Mouse (Mus musculus) granulocyte monocyte progenitor cell, adult 5-6 weeks (primary cell): ENCODE measurements around the gene Ap4e1. TPM values are rescaled to one million over a fixed set of nuclear protein-coding genes. Genes with fewer than 3 reads are reported as not detected.
"Not testable (repeated sequence)": the region's sequence is repeated elsewhere in the genome, so short reads cannot be mapped to it uniquely, and the experiment has no call there.

Experiments used
- ATAC-seq: replicated peaks from 2 replicates; pipeline ENCODE4 v1.8.0; 2016; ENCODE audit warnings: mild to moderate bottlenecking, moderate TSS enrichment, inconsistent platforms; ENCODE audit not compliant: poor library complexity, severe bottlenecking
- total RNA-seq, 2 experiments: library from RNA; stranded (forward) in 1 of 2; stranded (reverse) in 1 of 2; fragments of 200-712, 200-1000 nt in 1 of 2; fragments of >200 nt in 1 of 2; fragmentation: Nextera tagmentation in 1 of 2; gene quantifications; 2 replicates each; pipeline ENCODE4 v1.2.3; 2014 to 2017

Gene Ap4e1
- total RNA-seq, 2 experiments from 2014 or later, result 8.6 to 19.6 TPM

GRCm38 (mm10) chr2:127070879-127071278, 62.4 kb downstream of the Ap4e1 start:
- no peak for ATAC-seq

- ATAC-seq, result no peak
These were observed 65.6 kb downstream of the Ap4e1 start for GRCm38 (mm10) chr2:127074116-127074515.

- no peak for ATAC-seq
These were observed 69.1 kb downstream of the Ap4e1 start for GRCm38 (mm10) chr2:127077611-127078010.

GRCm38 (mm10) chr2:127079066-127079465, 70.5 kb downstream of the Ap4e1 start:
- not testable (repeated sequence) for ATAC-seq

- ATAC-seq, result peak; percentile 96
These were observed 71.5 kb downstream of the Ap4e1 start for GRCm38 (mm10) chr2:127079881-127080590.

- ATAC-seq, result 0 out of 2 replicates have a peak, but pooled peaks have one; percentile 2
These were observed 72.2 kb downstream of the Ap4e1 start for GRCm38 (mm10) chr2:127080591-127081218.

- ATAC-seq, result peak; percentile 66
These were observed 77.7 kb downstream of the Ap4e1 start for GRCm38 (mm10) chr2:127086235-127086634.

GRCm38 (mm10) chr2:127090151-127090550, 81.6 kb downstream of the Ap4e1 start:
- ATAC-seq, result not testable (repeated sequence)

GRCm38 (mm10) chr2:127092000-127092399, 83.5 kb downstream of the Ap4e1 start:
- no peak for ATAC-seq

- ATAC-seq, result no peak
These were observed 100.5 kb downstream of the Ap4e1 start for GRCm38 (mm10) chr2:127108986-127109385.

Other genes starting within 250 kb of the Ap4e1 start
- gene Usp50, start 225.2 kb upstream of the Ap4e1 start, total RNA-seq (2014; fragmentation: Nextera tagmentation), result 0.64 TPM in 1 of 2 replicates, not detected in the other
- gene Usp50, start 225.2 kb upstream of the Ap4e1 start, total RNA-seq (2017), result not detected in 2 replicates
- 46.9 and 86.4 TPM in 2 replicates for gene Trpm7, start 132.5 kb upstream of the Ap4e1 start, total RNA-seq (2014; fragmentation: Nextera tagmentation)
- gene Trpm7, start 132.5 kb upstream of the Ap4e1 start, total RNA-seq (2017), result 77.3 and 91.7 TPM in 2 replicates
- gene Sppl2a, start 75.5 kb upstream of the Ap4e1 start, total RNA-seq (2014; fragmentation: Nextera tagmentation), result 22.1 and 39.3 TPM in 2 replicates
- gene Sppl2a, start 75.5 kb upstream of the Ap4e1 start, total RNA-seq (2017), result 32.7 and 35.5 TPM in 2 replicates
- gene Blvra, start 61.9 kb downstream of the Ap4e1 start, total RNA-seq (2014; fragmentation: Nextera tagmentation), result 41.2 and 51.4 TPM in 2 replicates
- gene Blvra, start 61.9 kb downstream of the Ap4e1 start, total RNA-seq (2017), result 30.5 and 34.9 TPM in 2 replicates
- 39.1 and 52.5 TPM in 2 replicates for gene Ncaph, start 125.2 kb downstream of the Ap4e1 start, total RNA-seq (2014; fragmentation: Nextera tagmentation)
- 49.6 and 61.3 TPM in 2 replicates for gene Ncaph, start 125.2 kb downstream of the Ap4e1 start, total RNA-seq (2017)
- 27.7 and 33.8 TPM in 2 replicates for gene Itpripl1, start 134.7 kb downstream of the Ap4e1 start, total RNA-seq (2014; fragmentation: Nextera tagmentation)
- 22.5 and 26.2 TPM in 2 replicates for gene Itpripl1, start 134.7 kb downstream of the Ap4e1 start, total RNA-seq (2017)
- 1.2 and 3.4 TPM in 2 replicates for gene 1810024B03Rik, start 199.6 kb downstream of the Ap4e1 start, total RNA-seq (2014; fragmentation: Nextera tagmentation)
- 1.5 and 2.3 TPM in 2 replicates for gene 1810024B03Rik, start 199.6 kb downstream of the Ap4e1 start, total RNA-seq (2017)
- gene Snrnp200, start 199.7 kb downstream of the Ap4e1 start, total RNA-seq (2014; fragmentation: Nextera tagmentation), result 66.4 and 82.1 TPM in 2 replicates
- 133 and 167 TPM in 2 replicates for gene Snrnp200, start 199.7 kb downstream of the Ap4e1 start, total RNA-seq (2017)
- 36.3 and 47.4 TPM in 2 replicates for gene Ciao1, start 239.1 kb downstream of the Ap4e1 start, total RNA-seq (2014; fragmentation: Nextera tagmentation)
- 33.5 and 38.7 TPM in 2 replicates for gene Ciao1, start 239.1 kb downstream of the Ap4e1 start, total RNA-seq (2017)
- gene Tmem127, start 239.2 kb downstream of the Ap4e1 start, total RNA-seq (2014; fragmentation: Nextera tagmentation), result 12.8 and 18.8 TPM in 2 replicates
- 32.4 and 41.7 TPM in 2 replicates for gene Tmem127, start 239.2 kb downstream of the Ap4e1 start, total RNA-seq (2017)